Mouse (Mus musculus) CD4-positive helper T cell, adult 2 months (primary cell): ENCODE results near the gene Bckdk.

Experiments used
- DNase-seq: peaks from one replicate; pipeline ENCODE4 v3.0.0-alpha.2; 2012; ENCODE audit warnings: low read depth, missing footprints, low spot score

Bckdk gene

DNA sequence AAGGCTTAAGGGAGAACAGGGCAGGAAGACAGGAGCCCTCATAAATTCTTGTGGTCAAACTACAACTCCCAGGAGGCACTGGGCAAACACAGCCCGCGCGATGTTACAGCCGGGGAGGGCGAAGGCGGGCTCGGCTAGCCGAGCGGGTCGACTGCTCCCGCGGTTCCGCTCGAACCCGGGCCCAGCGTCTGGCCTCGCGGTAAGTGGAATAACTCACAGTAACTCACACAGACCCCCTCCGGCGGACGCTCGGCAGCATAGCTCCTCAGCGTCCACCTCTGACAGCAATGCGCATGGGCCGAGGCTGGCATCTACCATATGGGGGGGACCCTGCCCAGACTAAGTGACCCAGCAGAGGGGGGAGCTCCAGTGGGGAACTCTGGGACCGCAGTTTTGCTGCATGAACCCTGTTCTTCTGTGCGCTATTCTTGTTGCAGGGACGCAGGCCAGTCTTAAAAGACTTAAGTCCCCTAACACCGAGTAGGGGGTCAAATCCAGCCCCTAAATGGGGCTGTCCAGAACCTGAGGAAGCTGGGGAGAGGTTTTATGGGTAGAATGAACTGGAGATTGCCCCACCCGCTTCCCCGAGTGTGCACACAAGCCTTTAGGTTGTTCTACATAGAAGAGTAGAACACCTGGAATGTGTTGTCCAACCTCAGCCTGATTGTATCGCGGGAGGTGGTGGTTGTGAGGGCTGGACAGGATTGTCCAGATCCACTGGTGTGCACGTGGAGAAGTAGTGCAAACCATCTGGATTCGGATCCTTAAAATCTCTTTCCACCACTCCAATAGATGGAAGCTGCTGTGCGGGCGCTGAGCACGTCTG is at the start of gene Bckdk:
Gene Bckdk, plus strand, starts transcription at position 112 of the 826 bp plus-strand sequence.
- peak; percentile 70 for DNase-seq

GRCm38 (mm10) chr7:127858258-127858657 is 45.6 kb upstream of the Bckdk start:
- no peak for DNase-seq

GRCm38 (mm10) chr7:127866434-127866833 is 37.4 kb upstream of the Bckdk start:
- DNase-seq, result no peak

GRCm38 (mm10) chr7:127867641-127868040 is 36.2 kb upstream of the Bckdk start:
- no peak for DNase-seq

DNA sequence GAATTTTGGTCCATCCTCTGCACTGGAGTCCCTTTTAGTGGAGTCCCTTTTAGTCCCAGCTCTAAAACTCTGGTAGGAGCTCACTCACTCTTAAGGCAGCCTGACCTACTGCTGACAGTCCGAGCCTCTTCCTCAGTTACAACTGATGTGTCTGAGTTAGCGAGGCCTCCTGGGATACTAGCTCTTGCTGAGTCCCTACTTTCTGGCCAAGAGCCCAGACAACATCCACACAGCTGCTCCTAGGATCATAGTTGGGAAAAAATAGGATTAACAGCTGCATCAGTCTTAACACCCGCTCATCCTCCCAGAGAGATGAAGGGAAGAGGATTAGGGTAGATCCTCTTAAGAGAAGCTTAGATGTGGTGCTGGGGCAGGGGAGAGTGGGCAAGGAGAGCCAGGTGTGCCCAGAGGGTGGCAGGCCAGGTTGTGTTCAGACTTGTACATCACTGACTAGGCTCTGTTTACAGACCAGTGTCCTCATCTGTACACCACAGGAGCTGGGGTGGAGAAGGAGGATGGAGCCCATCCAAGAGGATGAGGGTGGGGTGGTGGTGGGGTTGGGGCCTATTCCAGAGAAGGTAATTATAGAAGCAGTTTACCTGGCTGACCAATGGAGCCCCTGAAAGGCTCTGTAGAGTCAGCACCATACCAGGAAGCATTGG is 34.6 kb upstream of the Bckdk start:
- DNase-seq, result no peak

DNA sequence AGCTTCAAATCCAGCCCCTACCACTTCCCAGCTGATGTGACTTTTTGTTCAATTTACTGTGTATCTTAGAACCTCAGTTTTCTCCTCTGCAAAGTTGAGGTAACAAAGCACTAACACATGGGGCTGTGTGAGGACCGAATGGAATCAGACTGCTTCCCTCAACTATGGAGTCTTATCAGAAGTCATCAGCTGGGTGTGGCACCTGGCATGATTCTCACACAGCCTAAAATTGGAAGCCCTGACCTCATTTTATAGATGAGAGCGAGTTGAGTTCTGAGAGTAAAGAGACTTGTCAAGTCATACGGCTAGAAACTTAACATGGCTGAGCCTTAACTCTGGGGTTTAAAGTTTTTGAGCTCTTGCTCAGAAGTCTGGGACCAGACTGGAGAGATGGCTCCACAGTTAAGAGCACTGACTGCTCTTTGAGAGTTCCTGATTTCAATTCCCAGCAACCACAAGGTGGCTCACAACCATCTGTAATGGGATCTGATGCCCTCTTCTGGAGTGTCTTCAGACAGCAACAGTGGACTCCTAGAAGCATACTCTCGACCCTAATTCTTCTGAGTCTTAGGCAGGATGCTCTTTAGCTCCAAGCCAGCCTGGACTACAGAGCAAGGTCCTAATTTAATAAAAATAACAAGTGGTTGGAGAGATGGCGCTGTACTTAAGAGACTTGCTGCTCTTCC is 33.6 kb upstream of the Bckdk start:
- DNase-seq, result no peak

DNA sequence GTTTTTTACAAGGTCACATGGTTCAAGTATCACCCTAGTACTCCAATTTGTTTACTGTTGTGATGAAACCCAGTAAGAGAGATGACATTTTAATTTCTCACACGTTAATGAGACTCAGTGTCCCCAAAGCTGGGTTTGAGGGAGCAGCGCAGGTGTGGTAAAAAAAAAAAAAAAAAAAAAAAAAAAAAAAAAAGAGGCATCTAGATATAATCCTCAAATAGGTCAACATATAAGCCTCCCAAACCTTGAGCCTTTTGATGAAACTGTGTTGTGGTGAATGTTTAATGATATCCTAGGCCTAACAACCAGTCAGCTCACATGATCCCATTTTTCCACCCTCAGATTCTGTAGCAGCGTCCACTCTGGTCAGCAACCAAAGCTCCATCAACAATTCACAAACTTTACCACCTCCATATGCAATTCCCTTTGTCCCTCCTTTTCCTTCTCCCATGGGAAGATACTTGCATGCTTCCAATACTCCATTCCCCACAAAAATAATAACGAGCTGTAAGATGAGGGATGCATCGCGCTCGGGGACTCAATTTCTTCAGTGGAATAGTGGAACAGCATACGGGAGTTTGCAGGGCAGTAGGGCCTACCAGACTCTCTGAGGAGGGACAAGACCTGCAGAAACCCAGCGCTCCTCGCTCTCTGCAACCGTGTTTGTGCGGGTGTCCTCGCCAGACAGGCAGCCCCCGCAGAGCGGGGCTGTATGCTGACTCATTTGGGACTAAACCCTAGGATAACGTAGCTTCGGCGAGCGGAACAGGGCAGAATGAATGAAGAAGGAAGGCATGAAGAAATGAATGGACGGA is 28.9 kb upstream of the Bckdk start:
- no peak for DNase-seq

- DNase-seq, result peak; percentile 90
These were observed 28.3 kb upstream of the Bckdk start for GRCm38 (mm10) chr7:127875627-127876001.

GRCm38 (mm10) chr7:127876041-127876466 is 27.8 kb upstream of the Bckdk start, which contains the start of gene Zfp646:
Gene Zfp646, plus strand, starts transcription at chr7:127876221.
- DNase-seq, result peak; percentile 93

DNA sequence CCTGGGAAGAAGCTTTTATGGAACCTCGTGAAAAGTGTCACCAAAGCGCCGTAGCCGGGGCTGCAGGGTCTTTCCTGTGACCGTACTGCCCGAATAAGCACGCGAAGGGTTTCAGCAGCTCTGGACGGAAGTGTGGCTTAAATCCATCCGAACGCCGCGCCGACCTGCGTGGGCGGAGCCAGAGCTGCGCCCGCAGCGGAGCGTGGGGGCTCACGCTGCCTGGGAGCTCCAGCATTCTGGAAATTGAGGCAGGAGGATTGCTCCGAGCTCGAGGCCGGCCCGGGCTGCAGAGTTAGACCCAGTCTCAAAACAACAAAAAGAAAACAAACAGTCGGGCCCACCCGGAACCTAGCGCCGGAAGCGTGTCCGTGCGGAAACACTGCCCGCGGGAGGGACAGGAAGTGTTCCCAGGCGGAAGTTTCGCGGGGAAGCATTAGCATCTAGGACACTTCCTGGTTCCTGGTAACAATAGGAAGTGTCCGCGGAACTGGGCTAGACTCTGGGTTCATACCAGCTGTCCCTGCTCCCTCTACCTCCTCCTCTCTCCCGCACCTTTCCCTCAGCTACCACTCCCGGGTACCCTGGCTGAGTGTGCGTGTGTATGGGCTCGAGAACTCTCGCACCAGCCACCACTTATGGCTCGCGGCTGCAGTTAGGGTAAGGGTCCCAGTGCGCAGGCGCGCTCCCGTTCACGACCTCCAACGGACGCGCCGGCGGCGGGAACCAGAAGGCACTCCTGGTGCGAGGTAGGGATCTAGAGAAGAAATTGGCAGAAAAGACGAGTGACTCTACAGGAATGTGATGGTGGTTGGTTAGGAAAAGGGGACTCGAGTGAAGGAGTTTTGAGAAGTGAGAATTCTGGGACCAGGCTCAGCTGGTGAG is 27.2 kb upstream of the Bckdk start, which contains the start of gene Zfp668:
Gene Zfp668, minus strand, starts transcription at position 362 of the 882 bp plus-strand sequence.
- peak; percentile 91 for DNase-seq

DNA sequence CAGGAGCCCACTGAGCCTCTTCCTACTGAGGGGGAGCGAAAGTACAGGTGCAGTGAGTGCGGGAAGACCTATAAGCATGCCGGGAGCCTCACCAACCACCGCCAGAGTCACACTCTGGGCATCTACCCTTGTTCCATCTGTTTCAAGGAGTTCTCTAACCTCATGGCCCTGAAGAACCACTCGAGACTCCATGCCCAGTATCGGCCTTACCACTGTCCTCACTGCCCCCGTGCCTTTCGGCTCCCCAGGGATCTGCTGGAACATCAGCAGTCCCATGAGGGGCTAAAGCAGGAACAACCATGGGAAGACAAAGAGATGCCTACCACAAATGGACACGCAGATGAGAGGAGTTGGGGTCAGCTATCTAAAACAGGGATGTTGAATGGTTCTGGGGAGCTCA is 24.6 kb upstream of the Bckdk start:
- DNase-seq, result no peak

GRCm38 (mm10) chr7:127880431-127880830 is 23.5 kb upstream of the Bckdk start:
- DNase-seq, result no peak

DNA sequence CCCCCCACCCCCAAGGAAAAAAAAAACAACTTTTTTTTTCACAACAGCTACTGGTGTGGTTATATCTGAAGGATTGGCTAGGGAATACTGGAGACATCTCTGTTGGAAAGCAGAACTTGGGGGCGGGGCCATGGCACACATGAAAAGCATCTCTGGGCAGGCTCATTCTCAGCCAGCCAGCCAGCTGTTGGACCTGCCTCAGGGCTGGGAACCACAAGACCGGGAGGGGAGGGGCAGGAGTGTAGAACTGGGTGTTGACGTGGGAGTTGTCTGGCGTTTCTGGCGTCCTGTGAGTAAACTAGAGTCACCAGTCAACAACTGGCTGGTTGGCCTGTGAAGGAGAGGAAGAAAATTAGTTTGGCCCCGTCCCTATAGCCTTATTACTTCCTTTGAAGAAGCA is 17.9 kb upstream of the Bckdk start:
- no peak for DNase-seq

- DNase-seq, result no peak
These were observed 17.3 kb upstream of the Bckdk start for GRCm38 (mm10) chr7:127886551-127886950.

- DNase-seq, result no peak
These were observed 16.7 kb upstream of the Bckdk start for GRCm38 (mm10) chr7:127887191-127887590.

DNA sequence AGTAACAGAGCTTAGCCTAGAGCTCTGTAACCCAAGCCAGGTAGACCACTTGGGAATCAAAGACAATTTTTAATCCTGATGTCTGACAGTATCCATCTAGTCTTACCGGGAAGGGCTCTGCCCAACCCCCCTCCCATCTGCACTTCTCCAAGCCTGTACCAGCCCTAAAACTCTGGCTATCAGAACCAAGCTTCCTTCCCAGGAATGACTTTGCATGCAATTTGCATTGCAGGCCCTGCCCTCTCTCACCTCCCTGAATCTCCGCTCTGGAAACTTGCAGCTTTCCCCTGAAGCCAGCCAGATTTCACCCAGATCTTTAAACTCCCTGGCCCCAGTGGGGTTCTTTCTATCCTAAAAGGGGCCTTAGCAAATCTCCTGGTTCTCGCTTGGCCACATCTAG is 16.1 kb upstream of the Bckdk start:
- DNase-seq, result no peak

GRCm38 (mm10) chr7:127888821-127889220 is 15.1 kb upstream of the Bckdk start:
- no peak for DNase-seq

DNA sequence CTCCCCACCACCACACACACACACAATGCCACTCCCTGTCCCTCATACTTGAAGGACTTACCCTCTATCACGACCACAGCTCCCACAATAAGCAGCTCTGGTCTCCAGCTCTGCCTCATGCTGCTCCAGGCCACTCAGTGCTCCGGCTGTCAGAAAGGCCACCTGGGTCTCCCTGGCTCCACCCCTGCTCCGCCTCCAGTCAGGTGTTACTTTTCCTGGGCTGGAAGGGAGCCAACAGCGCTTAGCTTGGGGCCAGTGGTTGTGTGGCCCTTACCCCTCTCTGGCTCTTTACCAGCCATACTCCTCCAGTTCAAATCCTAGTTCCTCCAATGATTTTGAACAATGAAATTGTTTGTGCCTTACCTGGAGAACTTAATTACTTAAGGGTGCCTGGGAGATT is 13.1 kb upstream of the Bckdk start, which contains the start of gene Prss53:
Gene Prss53, minus strand, starts transcription at position 173 of the 400 bp plus-strand sequence.
- no peak for DNase-seq

GRCm38 (mm10) chr7:127894480-127894879 is 9.4 kb upstream of the Bckdk start:
- DNase-seq, result no peak

GRCm38 (mm10) chr7:127895442-127895841 is 8.4 kb upstream of the Bckdk start, which contains the start of the genes Gm21974 and Vkorc1:
Gene Gm21974, minus strand, starts transcription at chr7:127895454.
Gene Vkorc1, minus strand, starts transcription at chr7:127895617.
- DNase-seq, result peak; percentile 90
